Mouse (Mus musculus): ENCODE results near the gene Slc23a4. TPM values are rescaled to one million over a fixed set of nuclear protein-coding genes. Genes with fewer than 3 reads are reported as not detected.

Slc23a4 gene
- polyA plus RNA-seq, 1 experiment from 2014 or later = 0.29 TPM

- H3K4me1 ChIP-seq (replicated peaks) = peaks cover 31% of the 10 kb centered on the region
- H3K4me3 ChIP-seq = no peak overlapping the region
- no peak for DNase-seq (ENCODE audit: low spot score)
- peaks cover 78% of the 10 kb centered on the region for H3K36me3 ChIP-seq
- H3K27me3 ChIP-seq (ENCODE audit: insufficient read depth, poor library complexity, severe bottlenecking) = no peaks in the 10 kb centered on the region
- 87% methylated on average over 2 of the region's 2 CpGs for WGBS
- no peaks in the 10 kb centered on the region for H3K9me3 ChIP-seq
- no peak overlapping the region for H3K27ac ChIP-seq
These were observed 82.1 kb downstream of the Slc23a4 start for GRCm38 (mm10) chr6:34906125-34906524.

GRCm38 (mm10) chr6:34904361-34904760, 83.8 kb downstream of the Slc23a4 start:
- H3K27me3 ChIP-seq (ENCODE audit: insufficient read depth, poor library complexity, severe bottlenecking) = no peaks in the 10 kb centered on the region
- DNase-seq (ENCODE audit: low spot score) = no peak
- H3K4me1 ChIP-seq (replicated peaks) = peaks cover 19% of the 10 kb centered on the region
- H3K36me3 ChIP-seq = peaks cover 94% of the 10 kb centered on the region
- H3K27ac ChIP-seq = no peak overlapping the region
- no peaks in the 10 kb centered on the region for H3K9me3 ChIP-seq
- 90% methylated on average over 6 of the region's 6 CpGs for WGBS
- H3K4me3 ChIP-seq = no peak overlapping the region

GRCm38 (mm10) chr6:34903851-34904250, 84.4 kb downstream of the Slc23a4 start:
- H3K9me3 ChIP-seq = no peaks in the 10 kb centered on the region
- H3K36me3 ChIP-seq = peaks cover 96% of the 10 kb centered on the region
- H3K4me3 ChIP-seq = no peak overlapping the region
- H3K27ac ChIP-seq = no peak overlapping the region
- DNase-seq (ENCODE audit: low spot score) = no peak
- peaks cover 17% of the 10 kb centered on the region; the same call in 1 of the 2 replicates for H3K4me1 ChIP-seq (replicated peaks)
- WGBS = 90% methylated on average over 10 of the region's 10 CpGs
- H3K27me3 ChIP-seq (ENCODE audit: insufficient read depth, poor library complexity, severe bottlenecking) = no peaks in the 10 kb centered on the region

GRCm38 (mm10) chr6:34903441-34903840, 84.8 kb downstream of the Slc23a4 start:
- Histone ChIP-seq H3K36me3 (peaks cover 94% of the 10 kb centered on the region), H3K27me3 (ENCODE audit: insufficient read depth, poor library complexity, severe bottlenecking) (no peaks in the 10 kb centered on the region), H3K27ac (no peak overlapping the region), H3K4me3 (no peak overlapping the region), H3K9me3 (no peaks in the 10 kb centered on the region), H3K4me1 (replicated peaks) (peaks cover 17% of the 10 kb centered on the region; the same call in 1 of the 2 replicates)
- WGBS = 87% methylated on average over 5 of the region's 5 CpGs
- no peak for DNase-seq (ENCODE audit: low spot score)

- Histone ChIP-seq H3K27me3 (ENCODE audit: insufficient read depth, poor library complexity, severe bottlenecking) (no peaks in the 10 kb centered on the region), H3K27ac (no peak overlapping the region), H3K9me3 (no peaks in the 10 kb centered on the region), H3K4me1 (replicated peaks) (peaks cover 17% of the 10 kb centered on the region; the same call in 1 of the 2 replicates), H3K36me3 (peaks cover 95% of the 10 kb centered on the region), H3K4me3 (no peak overlapping the region)
- DNase-seq (ENCODE audit: low spot score) = no peak
- WGBS = 95% methylated on average over 7 of the region's 7 CpGs
These were observed 85.6 kb downstream of the Slc23a4 start for GRCm38 (mm10) chr6:34902578-34902977.

GRCm38 (mm10) chr6:34901911-34902444, 86.2 kb downstream of the Slc23a4 start:
- DNase-seq (ENCODE audit: low spot score) = no peak
- H3K27ac ChIP-seq = no peak overlapping the region
- H3K27me3 ChIP-seq (ENCODE audit: insufficient read depth, poor library complexity, severe bottlenecking) = no peaks in the 10 kb centered on the region
- peaks cover 12% of the 10 kb centered on the region; the same call in 1 of the 2 replicates for H3K4me1 ChIP-seq (replicated peaks)
- H3K4me3 ChIP-seq = no peak overlapping the region
- WGBS = 67% methylated on average over 9 of the region's 9 CpGs
- no peaks in the 10 kb centered on the region for H3K9me3 ChIP-seq
- peaks cover 95% of the 10 kb centered on the region for H3K36me3 ChIP-seq

GRCm38 (mm10) chr6:34900990-34901389, 87.2 kb downstream of the Slc23a4 start:
- peaks cover 15% of the 10 kb centered on the region for H3K4me1 ChIP-seq (replicated peaks)
- no peak overlapping the region for H3K27ac ChIP-seq
- no peak overlapping the region for H3K4me3 ChIP-seq
- peaks cover 90% of the 10 kb centered on the region for H3K36me3 ChIP-seq
- 70% methylated on average over 2 of the region's 2 CpGs for WGBS
- H3K9me3 ChIP-seq = no peaks in the 10 kb centered on the region
- DNase-seq (ENCODE audit: low spot score) = no peak
- no peaks in the 10 kb centered on the region for H3K27me3 ChIP-seq (ENCODE audit: insufficient read depth, poor library complexity, severe bottlenecking)

GRCm38 (mm10) chr6:34899127-34899526, 89.1 kb downstream of the Slc23a4 start:
- no peaks in the 10 kb centered on the region for H3K9me3 ChIP-seq
- DNase-seq (ENCODE audit: low spot score) = no peak
- H3K27ac ChIP-seq = no peak overlapping the region
- peaks cover 21% of the 10 kb centered on the region for H3K4me1 ChIP-seq (replicated peaks)
- H3K36me3 ChIP-seq = peaks cover 90% of the 10 kb centered on the region
- no peak overlapping the region for H3K4me3 ChIP-seq
- WGBS = 95% methylated on average over 2 of the region's 2 CpGs
- no peaks in the 10 kb centered on the region for H3K27me3 ChIP-seq (ENCODE audit: insufficient read depth, poor library complexity, severe bottlenecking)

GRCm38 (mm10) chr6:34896168-34896780, 91.9 kb downstream of the Slc23a4 start:
- Histone ChIP-seq H3K4me1 (replicated peaks) (peaks cover 9% of the 10 kb centered on the region), H3K9me3 (no peaks in the 10 kb centered on the region), H3K4me3 (no peak overlapping the region), H3K27ac (peak overlapping the region; percentile 78), H3K27me3 (ENCODE audit: insufficient read depth, poor library complexity, severe bottlenecking) (no peaks in the 10 kb centered on the region), H3K36me3 (peaks cover 91% of the 10 kb centered on the region)
- 55% methylated on average over 16 of the region's 16 CpGs for WGBS
- DNase-seq (ENCODE audit: low spot score) = no peak

GRCm38 (mm10) chr6:34895569-34895968, 92.6 kb downstream of the Slc23a4 start:
- H3K27me3 ChIP-seq (ENCODE audit: insufficient read depth, poor library complexity, severe bottlenecking) = no peaks in the 10 kb centered on the region
- peaks cover 9% of the 10 kb centered on the region for H3K4me1 ChIP-seq (replicated peaks)
- peaks cover 91% of the 10 kb centered on the region for H3K36me3 ChIP-seq
- WGBS = 85% methylated on average over 7 of the region's 7 CpGs
- no peaks in the 10 kb centered on the region for H3K9me3 ChIP-seq
- no peak overlapping the region for H3K4me3 ChIP-seq
- no peak for DNase-seq (ENCODE audit: low spot score)
- 0 out of 2 replicates have a peak overlapping the region, but pooled peaks have one; percentile 78 for H3K27ac ChIP-seq

Other genes with a start within 250 kb of the Slc23a4 start
- gene Agbl3, start 208.0 kb downstream of the Slc23a4 start, polyA plus RNA-seq (2016; fragmentation: Nextera tagmentation; extraction: Ambion mirVana) = 4.0 and 5.9 TPM in 2 replicates
- 1.6 and 1.9 TPM in 2 replicates for gene Tmem140, start 125.3 kb downstream of the Slc23a4 start, polyA plus RNA-seq (2016; fragmentation: Nextera tagmentation; extraction: Ambion mirVana)
- gene Cyren, start 110.3 kb downstream of the Slc23a4 start, polyA plus RNA-seq (2016; fragmentation: Nextera tagmentation; extraction: Ambion mirVana) = 17.9 and 18.4 TPM in 2 replicates
- gene Wdr91, start 77.5 kb downstream of the Slc23a4 start, polyA plus RNA-seq (2016; fragmentation: Nextera tagmentation; extraction: Ambion mirVana) = 13.5 and 14.3 TPM in 2 replicates
- not detected in 2 replicates for gene Stra8, start 68.2 kb downstream of the Slc23a4 start, polyA plus RNA-seq (2016; fragmentation: Nextera tagmentation; extraction: Ambion mirVana)
- 25.6 and 25.9 TPM in 2 replicates for gene Cnot4, start 145.3 kb upstream of the Slc23a4 start, polyA plus RNA-seq (2016; fragmentation: Nextera tagmentation; extraction: Ambion mirVana)
- 41.3 and 51.2 TPM in 2 replicates for gene Nup205, start 189.0 kb upstream of the Slc23a4 start, polyA plus RNA-seq (2016; fragmentation: Nextera tagmentation; extraction: Ambion mirVana)